Mouse (Mus musculus) NIH3T3 (cell line): ENCODE results near the gene Pcmt1.

ENCODE experiments used
- DNase-seq: peaks from one replicate; pipeline ENCODE4 v3.0.0-alpha.2; 2012; ENCODE audit warnings: low read depth

Pcmt1 gene

GRCm38 (mm10) chr10:7680731-7681301, at the start of gene Pcmt1, which contains the start of gene Lats1:
TSS of gene Pcmt1 (minus strand) at chr10:7681136.
TSS of gene Lats1 (plus strand) at chr10:7681214.
- peak; percentile 91 for DNase-seq

DNA sequence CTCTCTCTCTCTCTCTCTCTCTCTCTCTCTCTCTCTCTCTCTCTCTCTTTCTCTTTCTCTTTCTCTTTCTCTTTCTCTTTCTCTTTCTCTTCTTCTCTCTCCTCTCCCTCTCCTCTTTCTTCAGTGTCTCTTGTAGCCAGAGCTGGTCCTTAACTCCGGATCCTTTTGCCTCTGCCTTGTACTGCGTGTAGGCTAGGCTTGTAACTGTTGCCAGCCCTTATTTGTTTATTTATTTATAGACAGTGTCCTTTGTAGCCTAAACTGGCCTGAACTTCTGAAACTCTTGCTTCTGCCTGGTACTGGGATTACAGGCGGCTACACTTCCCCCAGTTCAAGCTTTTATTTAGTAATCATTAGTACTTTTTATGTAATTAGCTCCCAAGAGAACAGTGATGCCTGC, 46.1 kb upstream of the Pcmt1 start:
- DNase-seq, result peak; percentile 27

DNA sequence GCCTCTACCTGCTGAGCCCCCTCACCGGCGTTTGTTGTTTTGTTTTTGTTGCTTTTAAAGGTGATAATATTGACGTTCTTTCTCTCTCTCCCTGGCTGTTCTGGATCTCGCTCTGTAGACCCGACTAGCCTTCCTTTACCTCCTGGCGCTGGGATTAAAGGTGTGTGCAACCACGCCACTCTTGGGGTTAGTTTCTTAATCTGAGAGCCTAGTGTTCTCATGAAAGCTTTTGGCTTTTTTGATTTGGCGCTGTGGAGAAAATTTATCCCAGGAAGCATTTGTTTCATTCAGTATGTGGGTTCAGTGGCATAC, 45.5 kb upstream of the Pcmt1 start:
- DNase-seq, result peak; percentile 13

- DNase-seq, result peak; percentile 99
Observed at GRCm38 (mm10) chr10:7725751-7726500, 45.0 kb upstream of the Pcmt1 start, which contains the start of gene Katna1. TSS of gene Katna1 (plus strand) at chr10:7726000.

- no peak for DNase-seq
Observed at GRCm38 (mm10) chr10:7715056-7715455, 34.1 kb upstream of the Pcmt1 start.

DNA sequence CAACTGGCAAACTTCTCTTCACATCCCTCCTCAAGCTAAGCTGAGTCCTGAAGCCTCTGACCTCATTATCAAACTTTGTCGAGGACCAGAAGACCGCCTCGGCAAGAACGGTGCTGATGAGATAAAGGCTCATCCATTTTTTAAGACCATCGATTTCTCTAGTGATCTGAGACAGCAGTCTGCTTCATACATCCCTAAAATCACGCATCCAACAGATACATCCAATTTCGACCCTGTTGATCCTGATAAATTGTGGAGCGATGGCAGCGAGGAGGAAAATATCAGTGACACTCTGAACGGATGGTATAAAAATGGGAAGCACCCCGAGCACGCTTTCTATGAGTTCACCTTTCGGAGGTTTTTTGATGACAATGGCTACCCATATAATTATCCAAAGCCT, 31.6 kb upstream of the Pcmt1 start:
- no peak for DNase-seq

- DNase-seq, result no peak
Observed at GRCm38 (mm10) chr10:7710121-7710520, 29.2 kb upstream of the Pcmt1 start.

- no peak for DNase-seq
Observed at GRCm38 (mm10) chr10:7702586-7702985, 21.6 kb upstream of the Pcmt1 start.

DNA sequence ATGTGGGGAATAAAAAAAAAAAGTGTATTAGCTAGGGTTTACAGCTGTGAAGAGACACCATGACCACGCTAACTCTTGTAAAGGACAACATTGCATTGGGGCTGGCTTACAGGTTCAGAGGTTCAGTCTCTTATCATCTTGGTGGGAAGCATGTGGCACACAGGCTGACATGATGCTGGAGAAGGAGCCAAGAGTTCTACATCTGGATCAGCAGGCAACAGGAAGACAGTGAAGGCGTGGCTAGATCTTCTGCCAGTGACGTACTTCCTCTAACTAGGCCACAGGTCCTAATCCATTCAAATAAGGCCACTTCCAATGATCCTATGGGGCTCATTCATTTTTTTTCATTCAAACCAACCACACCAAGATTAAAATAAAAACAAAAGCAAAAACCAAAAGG, 19.2 kb upstream of the Pcmt1 start:
- DNase-seq, result no peak

GRCm38 (mm10) chr10:7695286-7695685, 14.3 kb upstream of the Pcmt1 start:
- peak; percentile 47 for DNase-seq

DNA sequence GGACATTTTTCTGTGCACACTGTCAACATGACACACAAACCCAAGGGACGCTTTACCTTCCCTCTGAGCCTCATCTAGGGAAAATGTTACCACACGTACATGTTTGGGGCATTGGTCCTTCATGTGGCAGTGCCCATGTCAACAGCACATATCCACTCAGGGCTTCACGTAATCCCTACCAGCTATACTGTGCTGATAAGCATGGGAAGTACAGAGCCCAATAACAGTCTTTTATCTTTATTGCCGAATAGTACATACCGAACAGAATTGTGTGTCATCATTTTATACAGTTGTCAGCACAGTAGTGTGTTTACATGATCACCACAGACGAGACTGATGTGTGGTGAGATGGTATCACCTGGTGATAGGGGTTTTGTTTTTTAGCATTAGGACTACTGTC, 6.0 kb upstream of the Pcmt1 start:
- DNase-seq, result no peak

DNA sequence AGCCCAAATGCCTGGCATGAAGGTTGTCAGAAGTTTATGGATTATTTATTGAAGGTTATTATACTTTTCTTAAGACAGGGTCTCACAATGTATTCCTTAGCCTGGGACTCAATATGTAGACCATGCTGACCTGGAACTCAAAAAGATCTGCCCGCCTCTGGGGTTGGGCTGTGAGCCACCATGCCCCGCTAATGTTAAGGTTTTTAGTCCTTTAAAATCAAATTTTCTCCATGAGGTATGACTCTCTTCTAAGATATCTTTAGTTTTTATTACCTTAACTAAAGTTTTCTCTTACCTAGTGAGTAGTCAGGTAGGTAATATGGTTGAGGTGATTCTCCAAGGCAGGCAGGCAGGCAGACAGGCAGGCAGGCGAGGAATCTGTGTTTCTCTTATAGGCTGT, 1.3 kb upstream of the Pcmt1 start:
- DNase-seq, result no peak

DNA sequence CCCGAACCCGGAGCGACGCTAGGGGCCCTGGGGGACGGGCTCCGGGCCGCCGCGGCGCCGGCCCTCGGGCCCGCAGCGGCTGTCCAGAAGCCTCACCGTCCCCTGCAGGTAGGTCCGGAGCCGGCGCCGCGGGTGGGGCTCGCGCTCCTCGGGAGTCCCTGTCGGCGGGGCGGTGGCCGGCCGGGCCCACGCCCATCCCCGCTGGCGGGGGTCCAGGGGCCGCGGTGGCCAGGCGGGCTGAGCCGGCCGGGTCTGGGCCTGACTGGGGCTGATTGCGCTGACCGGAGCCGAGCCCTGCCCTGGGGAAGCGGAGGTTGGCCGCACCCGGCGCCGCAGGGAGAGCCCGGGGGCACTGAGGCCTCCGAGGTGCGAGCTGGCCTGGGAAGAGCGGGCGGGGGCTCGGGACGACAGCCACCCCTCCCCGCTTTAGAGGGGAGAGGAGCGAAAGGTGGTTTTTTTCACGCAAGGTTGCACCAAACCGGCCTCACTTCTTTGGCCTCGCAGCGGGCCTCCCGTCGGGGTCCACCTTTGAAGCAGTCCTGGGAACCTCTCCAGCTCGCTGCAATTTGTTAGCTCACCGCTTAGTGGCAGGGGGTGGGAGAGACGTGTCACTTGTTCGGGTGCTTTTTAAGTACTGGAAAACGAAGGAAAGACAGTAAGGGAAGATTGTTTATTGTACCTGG, 548 bp upstream of the Pcmt1 start:
- DNase-seq, result peak; percentile 89

DNA sequence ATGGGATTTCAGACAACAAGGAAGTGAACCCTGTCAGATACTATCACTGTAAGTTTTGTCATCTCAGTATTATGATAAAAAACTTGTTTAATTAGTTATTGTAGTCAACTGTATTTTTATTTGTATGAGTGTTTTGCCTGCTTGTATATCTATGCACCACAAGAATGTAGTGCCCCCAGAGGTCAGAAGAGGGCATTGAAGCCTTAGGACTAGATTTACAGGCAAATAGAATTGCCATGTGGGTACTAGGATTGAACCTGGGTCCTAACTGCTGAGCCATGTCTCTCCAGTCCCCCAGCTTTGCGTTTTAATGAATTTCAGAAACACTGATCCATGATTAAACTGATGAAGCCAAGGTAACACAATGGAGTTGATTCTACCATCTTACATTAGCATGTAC, 7.3 kb downstream of the Pcmt1 start:
- DNase-seq, result peak; percentile 46

DNA sequence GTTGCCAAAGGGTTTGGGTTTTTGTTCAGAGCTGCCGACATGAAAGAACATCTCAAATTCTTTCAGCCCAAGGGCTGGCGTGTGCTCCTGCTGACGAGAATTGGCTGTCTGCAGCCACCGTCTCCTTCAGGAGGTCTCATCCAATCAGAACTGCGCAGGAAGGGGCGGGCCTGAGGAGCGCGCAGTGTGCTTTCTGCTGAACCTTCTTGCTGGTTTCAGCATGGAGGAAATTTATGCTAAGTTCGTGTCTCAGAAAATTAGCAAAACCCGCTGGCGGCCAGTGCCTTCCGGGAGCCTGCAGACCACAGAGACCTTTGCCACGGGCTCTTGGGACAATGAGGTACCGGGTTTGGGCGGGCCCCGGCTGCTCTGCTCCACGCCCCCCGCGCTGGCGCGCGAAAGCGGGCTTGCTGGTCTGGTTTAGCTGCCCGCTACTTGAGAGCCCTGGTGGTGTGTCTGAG, 13.6 kb downstream of the Pcmt1 start, which contains the start of gene Nup43:
Gene Nup43, plus strand, starts transcription at position 162 of the 461 bp plus-strand sequence.
- DNase-seq, result peak; percentile 96

GRCm38 (mm10) chr10:7664889-7665288, 16.0 kb downstream of the Pcmt1 start:
- no peak for DNase-seq

GRCm38 (mm10) chr10:7664027-7664526, 16.9 kb downstream of the Pcmt1 start:
- DNase-seq, result no peak

DNA sequence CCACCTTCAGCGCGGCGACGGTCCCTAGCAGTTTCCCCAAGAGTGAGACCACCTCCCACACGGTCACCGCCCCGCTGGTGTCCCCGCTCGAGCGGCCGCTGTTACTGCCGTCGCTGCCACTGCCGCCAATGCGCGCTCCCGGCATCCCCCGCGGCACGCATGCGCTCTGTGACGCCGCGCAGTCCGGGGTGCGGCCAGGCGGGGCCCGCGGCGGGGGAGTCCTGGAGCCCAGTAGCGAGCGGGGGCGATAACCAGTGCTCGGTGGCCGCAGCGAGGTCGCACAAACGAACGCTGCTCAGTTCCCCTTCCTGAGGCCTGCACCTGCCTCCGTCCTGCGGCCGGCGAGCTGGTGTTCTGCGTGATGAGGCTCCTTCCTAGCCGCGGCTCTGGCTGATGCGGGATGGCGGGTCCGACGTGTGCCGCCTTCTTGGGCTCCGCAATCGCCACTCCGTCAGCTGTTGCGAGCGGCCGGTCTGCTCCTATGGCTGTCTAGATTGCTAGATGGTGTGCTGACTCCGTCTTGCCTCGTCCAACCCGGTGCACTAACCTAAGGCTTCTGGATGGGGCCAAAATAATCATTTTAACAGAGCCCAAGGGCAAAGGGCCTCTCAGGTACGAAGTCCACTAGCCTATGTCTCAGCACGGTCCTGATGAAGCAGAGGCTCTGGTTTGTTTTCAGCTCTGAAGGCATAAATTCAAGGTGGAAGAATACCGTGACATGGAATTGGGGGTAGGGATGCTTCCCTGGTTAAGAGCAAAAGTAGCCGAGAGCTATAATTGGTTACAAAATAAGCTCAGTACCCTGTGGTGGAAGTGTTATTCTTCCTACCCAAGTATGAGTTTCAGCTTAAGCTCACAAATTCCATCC, 17.5 kb downstream of the Pcmt1 start:
- DNase-seq, result peak; percentile 92

DNA sequence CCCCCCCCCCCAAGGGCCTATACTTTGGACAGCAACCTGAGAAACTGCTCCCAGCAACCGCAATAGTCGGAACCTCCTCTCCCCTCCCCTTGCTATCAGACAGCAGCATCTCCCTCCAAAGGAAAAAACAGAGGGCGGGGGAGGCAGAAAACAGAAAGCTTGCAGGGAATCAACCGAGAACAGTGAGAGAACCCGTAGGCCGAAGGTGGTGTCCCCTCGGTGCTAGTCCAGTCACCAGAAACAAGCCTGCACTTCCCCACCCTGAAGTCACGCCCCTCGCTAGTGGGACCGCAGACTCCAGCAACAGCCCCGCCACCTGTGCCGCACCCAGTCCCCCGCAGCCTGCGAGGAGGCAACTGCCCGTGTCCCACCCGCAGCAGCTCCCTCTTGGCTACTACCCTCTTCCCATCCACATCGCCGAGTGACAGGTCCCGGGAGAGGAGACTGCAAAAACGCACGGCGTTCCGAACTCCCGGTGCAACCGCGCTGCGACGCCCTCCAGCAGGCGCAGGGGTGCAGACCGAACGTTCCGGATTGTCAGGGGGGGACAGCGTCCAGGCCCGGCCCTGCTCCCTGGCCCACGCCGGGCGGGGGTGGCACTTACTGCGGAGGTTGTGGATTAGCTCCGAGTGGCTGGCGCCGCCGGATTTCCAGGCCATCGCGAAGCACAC, 18.3 kb downstream of the Pcmt1 start:
- peak; percentile 73 for DNase-seq

- no peak for DNase-seq
Observed at GRCm38 (mm10) chr10:7651057-7651456, 29.9 kb downstream of the Pcmt1 start.

DNA sequence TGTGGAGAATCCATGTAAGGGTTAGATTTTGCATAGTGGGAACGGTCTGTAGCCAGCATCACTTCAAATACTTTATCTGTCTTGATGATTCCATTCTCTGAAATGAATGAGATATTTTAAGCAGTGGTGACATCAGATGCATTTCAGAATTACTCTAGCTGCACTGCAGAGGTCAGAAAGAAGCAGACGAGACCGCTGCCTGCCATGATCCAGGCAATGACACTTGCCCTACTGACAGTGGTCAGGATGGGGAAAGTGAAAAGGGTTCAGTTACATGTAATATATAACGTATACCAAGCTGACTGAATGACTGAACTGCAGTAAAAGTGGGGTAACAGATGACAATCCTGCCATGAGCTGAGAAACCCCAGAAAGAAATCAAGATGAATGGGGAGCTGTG, 31.9 kb downstream of the Pcmt1 start:
- DNase-seq, result no peak
